In genomic region chr3:146220776-146221486, GRCm38 (mm10) we compare ENCODE assay signal across 7 mouse cellular contexts. TPM values are rescaled to one million over a fixed set of nuclear protein-coding genes. Genes with fewer than 3 reads are reported as not detected.
A peak's percentile ranks its signal among the peaks of the same experiment; 100 is the strongest.
DNase-seq lines count a peak whose midpoint lies in the region; ATAC-seq and TF ChIP-seq lines count a peak whose summit lies in the region.

Gene Lpar3 (plus strand): TSS chr3:146220963.

- ATAC-seq in liver, embryonic 11.5 days (replicated peaks; ENCODE audit: low FRiP score), result peak; percentile 68
- ATAC-seq in midbrain, postnatal 0 days (ENCODE audit: low FRiP score), result peak; percentile 76
- peak; percentile 85 for ATAC-seq in stomach, embryonic 16.5 days (ENCODE audit: insufficient read depth, low FRiP score)

- H3K27me3 ChIP-seq in liver, embryonic 11.5 days (replicated peaks; ENCODE audit: control insufficient read depth, insufficient read depth, low read length), result peaks cover 40% of the 10 kb centered on the region
- H3K27me3 ChIP-seq in midbrain, postnatal 0 days (ENCODE audit: insufficient read depth, low read length), result peaks cover 28% of the 10 kb centered on the region
- peaks cover 20% of the 10 kb centered on the region for H3K27me3 ChIP-seq in stomach, embryonic 16.5 days (ENCODE audit: control insufficient read depth, insufficient read depth, low read length)

- no peak within 1 kb of the TSS for H3K9ac ChIP-seq in liver, embryonic 11.5 days (ENCODE audit: low read depth, low read length)
- H3K9ac ChIP-seq in midbrain, postnatal 0 days (replicated peaks; ENCODE audit: low read length, poor library complexity, severe bottlenecking), result peak within 1 kb of the TSS; percentile 19; the same call in 1 of the 2 replicates
- H3K9ac ChIP-seq in stomach, embryonic 16.5 days (ENCODE audit: low read length), result peak within 1 kb of the TSS; percentile 65

- peak within 1 kb of the TSS; percentile 50 for H3K4me3 ChIP-seq in liver, embryonic 11.5 days (ENCODE audit: low read depth, low read length)
- peak within 1 kb of the TSS; percentile 46 for H3K4me3 ChIP-seq in midbrain, postnatal 0 days (ENCODE audit: low read depth, low read length)
- H3K4me3 ChIP-seq in stomach, embryonic 16.5 days (replicated peaks; ENCODE audit: low read length), result peak within 1 kb of the TSS; percentile 55

- H3K9me3 ChIP-seq in liver, embryonic 11.5 days (ENCODE audit: control insufficient read depth, low read length), result no peaks in the 10 kb centered on the region
- no peaks in the 10 kb centered on the region for H3K9me3 ChIP-seq in midbrain, postnatal 0 days (ENCODE audit: low read length)
- no peaks in the 10 kb centered on the region for H3K9me3 ChIP-seq in stomach, embryonic 16.5 days (replicated peaks; ENCODE audit: control insufficient read depth, low read length)

- 2% methylated on average over 73 of the region's 73 CpGs for WGBS in liver, embryonic 11.5 days
- WGBS in midbrain, postnatal 0 days, result under 1% methylated on average over 67 of the region's 73 CpGs
- 1% methylated on average over 72 of the region's 73 CpGs for WGBS in stomach, embryonic 16.5 days

- peak; percentile 81 for DNase-seq in adrenal gland, postnatal 25 days
- peak; percentile 85 for DNase-seq in embryo, embryonic 9.5 days (ENCODE audit: extremely low spot score)
- DNase-seq in heart, adult 18-20 months, result peak; percentile 22 to 27
- peak; percentile 79 for DNase-seq in kidney, adult 11 months
- DNase-seq in liver, embryonic 11.5 days (ENCODE audit: low spot score), result peak; percentile 68
- DNase-seq in midbrain, postnatal 0 days (ENCODE audit: low spot score), result peak; percentile 36

- H3K4me2 ChIP-seq in liver, embryonic 11.5 days, result peak within 1 kb of the TSS; percentile 67
- peak within 1 kb of the TSS; percentile 88 for H3K4me2 ChIP-seq in midbrain, postnatal 0 days (ENCODE audit: low read depth, low read length, poor library complexity, severe bottlenecking)
- H3K4me2 ChIP-seq in stomach, embryonic 16.5 days (ENCODE audit: low read depth, low read length), result peak within 1 kb of the TSS; percentile 86

- no peaks in the 10 kb centered on the region for H3K4me1 ChIP-seq in liver, embryonic 11.5 days (replicated peaks; ENCODE audit: control insufficient read depth, insufficient read depth, low read length)
- peaks cover 3% of the 10 kb centered on the region; the same call in 1 of the 2 replicates for H3K4me1 ChIP-seq in midbrain, postnatal 0 days (ENCODE audit: insufficient read depth, low read length)
- H3K4me1 ChIP-seq in stomach, embryonic 16.5 days (ENCODE audit: control insufficient read depth, insufficient read depth, low read length), result no peaks in the 10 kb centered on the region

- H3K27ac ChIP-seq in liver, embryonic 11.5 days (ENCODE audit: low read depth, low read length), result no peak within 1 kb of the TSS
- no peak within 1 kb of the TSS for H3K27ac ChIP-seq in midbrain, postnatal 0 days (ENCODE audit: low read depth, low read length)
- no peak within 1 kb of the TSS for H3K27ac ChIP-seq in stomach, embryonic 16.5 days (ENCODE audit: low read length)

- peak; percentile 54 for TF ChIP-seq CTCF in midbrain, postnatal 0 days (IDR thresholded peaks at IDR 0.05)

- no peaks in the 10 kb centered on the region for H3K36me3 ChIP-seq in liver, embryonic 11.5 days (ENCODE audit: control insufficient read depth, insufficient read depth, low read length)
- H3K36me3 ChIP-seq in midbrain, postnatal 0 days (ENCODE audit: insufficient read depth, low read length), result no peaks in the 10 kb centered on the region
- no peaks in the 10 kb centered on the region for H3K36me3 ChIP-seq in stomach, embryonic 16.5 days (ENCODE audit: control insufficient read depth, insufficient read depth, low read length)

RNA-seq across cellular contexts. Expression of gene Lpar3, which starts in this region (rescaled TPM):
- 0.38 and 0.39 TPM in 2 replicates for total RNA-seq in adrenal gland, postnatal 25 days (2021)
- under 1 TPM; 0.10 to 0.41 TPM for total RNA-seq in heart, adult 18-20 months (2021)
- 0.43 and 0.52 TPM in 2 replicates for polyA plus RNA-seq in liver, embryonic 11.5 days (2014; fragmentation: Nextera tagmentation; extraction: Ambion mirVana)
- total RNA-seq in midbrain, postnatal 0 days (2014; rRNA removed), result 0.66 and 1.6 TPM in 2 replicates
- 0.31 and 0.55 TPM in 2 replicates for polyA plus RNA-seq in midbrain, postnatal 0 days (2015; fragmentation: Nextera tagmentation; extraction: Ambion mirVana)
- 1.3 and 1.4 TPM in 2 replicates for polyA plus RNA-seq in stomach, embryonic 16.5 days (2015; fragmentation: Nextera tagmentation; extraction: Ambion mirVana)

Comparison
In these comparisons a context has a peak if more than half of its experiments do, and no peak if none do; other contexts are left out.
1. Peak in DNase-seq in adrenal gland, postnatal 25 days; RNA of the gene not detected or under 1 TPM.
2. Peak in DNase-seq in heart, adult 18-20 months; RNA of the gene not detected or under 1 TPM.
3. Peak in DNase-seq, ATAC-seq, H3K4me3 ChIP-seq and H3K4me2 ChIP-seq in liver, embryonic 11.5 days; RNA of the gene not detected or under 1 TPM.
4. DNase-seq: peak in every context shown above with its lines; median percentile 85 in embryo, embryonic 9.5 days; 81 in adrenal gland, postnatal 25 days; 79 in kidney, adult 11 months; 68 in liver, embryonic 11.5 days; 36 in midbrain, postnatal 0 days; 24 in heart, adult 18-20 months.